ENCODE assay signal across 13 mouse cellular contexts in genomic region chr3:121417379-121418250, GRCm38 (mm10). TPM values are rescaled to one million over a fixed set of nuclear protein-coding genes. Genes with fewer than 3 reads are reported as not detected.
DNase-seq lines count a peak whose midpoint lies in the region; ATAC-seq and TF ChIP-seq lines count a peak whose summit lies in the region.
"Had no signal": no experiment of that assay in that cellular context is flagged by ENCODE, and none has a peak within 500 bp of the region (broad histone marks: within the 10 kb centered on the region; RNA-seq: fewer than 3 reads in every experiment).

No protein-coding gene starts in this region.

- H3K9ac ChIP-seq in heart, embryonic 12.5 days: no peak overlapping the region
- H3K9ac ChIP-seq in kidney, postnatal 0 days (ENCODE audit: low read depth, low read length): no peak overlapping the region
- no peak overlapping the region; the same call in 1 of the 2 replicates for H3K9ac ChIP-seq in ES-E14 (ENCODE audit: insufficient read depth, low read depth, low read length, poor library complexity, severe bottlenecking)
- no peak overlapping the region for H3K9ac ChIP-seq in embryonic facial prominence, embryonic 12.5 days
- H3K9ac ChIP-seq: lung, embryonic 15.5 days; stomach, embryonic 15.5 days had no signal

- 55% methylated on average over 14 of the region's 14 CpGs for WGBS in heart, embryonic 12.5 days
- WGBS in kidney, postnatal 0 days: 67% methylated on average over 14 of the region's 14 CpGs
- WGBS in embryonic facial prominence, embryonic 12.5 days: 57% methylated on average over 14 of the region's 14 CpGs

- no peaks in the 10 kb centered on the region for H3K27me3 ChIP-seq in heart, embryonic 12.5 days (replicated peaks)
- H3K27me3 ChIP-seq in kidney, postnatal 0 days (ENCODE audit: insufficient read depth, low read length): no peaks in the 10 kb centered on the region
- H3K27me3 ChIP-seq in embryonic facial prominence, embryonic 12.5 days: no peaks in the 10 kb centered on the region
- H3K27me3 ChIP-seq: lung, embryonic 15.5 days; stomach, embryonic 15.5 days had no signal

- intact Hi-C loops in heart, postnatal 10 days (cut with DNase I): no loop called here

- H3K9me3 ChIP-seq in heart, embryonic 12.5 days (replicated peaks): no peaks in the 10 kb centered on the region
- no peaks in the 10 kb centered on the region for H3K9me3 ChIP-seq in kidney, postnatal 0 days (replicated peaks; ENCODE audit: low read length)
- no peaks in the 10 kb centered on the region for H3K9me3 ChIP-seq in ES-E14 (ENCODE audit: control insufficient read depth, insufficient read depth, low read depth, low read length)
- no peaks in the 10 kb centered on the region for H3K9me3 ChIP-seq in embryonic facial prominence, embryonic 12.5 days
- H3K9me3 ChIP-seq: lung, embryonic 15.5 days; stomach, embryonic 15.5 days had no signal

- DNase-seq in heart, postnatal 10 days: no peak
- no peak for DNase-seq in kidney, postnatal 0 days (ENCODE audit: low spot score)
- no peak for DNase-seq in kidney, adult 9 months
- no peak for DNase-seq in ES-E14 (ENCODE audit: low read depth, low spot score)
- no peak for DNase-seq in adrenal gland, adult 18-20 months (ENCODE audit: low spot score in 2 of 2)
- DNase-seq: cerebellum, adult 9-11 months; right cerebral cortex, postnatal 25 days; thymus, postnatal 4 days had no signal

- H3K27ac ChIP-seq in heart, embryonic 12.5 days (ENCODE audit: poor library complexity, severe bottlenecking): peak overlapping the region; percentile 66; the same call in 1 of the 2 replicates
- H3K27ac ChIP-seq in kidney, postnatal 0 days: no peak overlapping the region
- peak overlapping the region; percentile 57; the same call in 1 of the 2 replicates for H3K27ac ChIP-seq in ES-E14 (ENCODE audit: insufficient read depth, low read depth, low read length, poor library complexity, severe bottlenecking)
- 0 out of 2 replicates have a peak overlapping the region, but pooled peaks have one; percentile 7 for H3K27ac ChIP-seq in embryonic facial prominence, embryonic 12.5 days
- H3K27ac ChIP-seq: lung, embryonic 15.5 days; stomach, embryonic 15.5 days had no signal

- in situ Hi-C loops in ES-E14 (cut with MboI; ENCODE audit: low sequenced_read_pairs in 2 of 2, unreplicated experiment in 2 of 2): no loop called here

- no peak overlapping the region for H3K4me3 ChIP-seq in heart, embryonic 12.5 days
- no peak overlapping the region for H3K4me3 ChIP-seq in kidney, postnatal 0 days (replicated peaks; ENCODE audit: low read depth, low read length)
- no peak overlapping the region for H3K4me3 ChIP-seq in ES-E14 (ENCODE audit: insufficient read depth in 1 of 2, low read depth in 1 of 2, low read length in 2 of 2, poor library complexity in 1 of 2, severe bottlenecking in 1 of 2)
- H3K4me3 ChIP-seq in embryonic facial prominence, embryonic 12.5 days: no peak overlapping the region
- H3K4me3 ChIP-seq: lung, embryonic 15.5 days; stomach, embryonic 15.5 days had no signal

- no peaks in the 10 kb centered on the region for H3K36me3 ChIP-seq in heart, embryonic 12.5 days
- H3K36me3 ChIP-seq in kidney, postnatal 0 days (ENCODE audit: insufficient read depth, low read length): no peaks in the 10 kb centered on the region
- H3K36me3 ChIP-seq in ES-E14 (ENCODE audit: control insufficient read depth, insufficient read depth, low read length, poor library complexity, severe bottlenecking): no peaks in the 10 kb centered on the region
- no peaks in the 10 kb centered on the region for H3K36me3 ChIP-seq in embryonic facial prominence, embryonic 12.5 days
- H3K36me3 ChIP-seq: lung, embryonic 15.5 days; stomach, embryonic 15.5 days had no signal

- TF ChIP-seq CTCF in kidney, postnatal 0 days (IDR thresholded peaks at IDR 0.05; ENCODE audit: low read depth): no peak

- no peak overlapping the region for H3K4me2 ChIP-seq in heart, embryonic 12.5 days
- no peak overlapping the region for H3K4me2 ChIP-seq in kidney, postnatal 0 days (ENCODE audit: low read length)
- no peak overlapping the region for H3K4me2 ChIP-seq in embryonic facial prominence, embryonic 12.5 days (replicated peaks)
- H3K4me2 ChIP-seq: lung, embryonic 15.5 days; stomach, embryonic 15.5 days had no signal

- no peak for ATAC-seq in heart, embryonic 12.5 days (ENCODE audit: insufficient number of reproducible peaks, low FRiP score)
- 0 out of 2 replicates have a peak, but pooled peaks have one; percentile 21 for ATAC-seq in kidney, postnatal 0 days (replicated peaks; ENCODE audit: low FRiP score, low read depth)
- peak; percentile 54; the same call in 1 of the 2 replicates for ATAC-seq in embryonic facial prominence, embryonic 12.5 days (ENCODE audit: insufficient number of reproducible peaks, insufficient read depth, low FRiP score, low TSS enrichment)
- ATAC-seq: activated CD4-positive, CD25-positive, alpha-beta regulatory T cell, adult 4 months had no signal

- peaks cover 20% of the 10 kb centered on the region for H3K4me1 ChIP-seq in heart, embryonic 12.5 days (replicated peaks)
- H3K4me1 ChIP-seq in kidney, postnatal 0 days (replicated peaks; ENCODE audit: insufficient read depth, low read length): no peaks in the 10 kb centered on the region
- H3K4me1 ChIP-seq in ES-E14 (ENCODE audit: control insufficient read depth in 2 of 2, insufficient read depth in 2 of 2, low read length in 2 of 2, poor library complexity in 1 of 2): peaks cover 4 to 15% of the 10 kb centered on the region in 2 experiments; a peak in 2 of 4 replicates
- 0 out of 2 replicates have a peak, but pooled peaks cover 5% of the 10 kb centered on the region for H3K4me1 ChIP-seq in embryonic facial prominence, embryonic 12.5 days

TF ChIP-seq in ES-E14, 5 proteins besides CTCF, POLR2A, EP300 and RAD21:
- TF ChIP-seq CHD2 (IDR thresholded peaks at IDR 0.05; ENCODE audit: low read depth, low read length): no peak
- TF ChIP-seq MAFK (IDR thresholded peaks at IDR 0.05; ENCODE audit: insufficient read depth, low read depth, low read length): peak; percentile 63; the same call in 1 of the 2 replicates

RNA-seq across cellular contexts. Expression of gene Cnn3, which starts 8.7 kb away (rescaled TPM):
- polyA plus RNA-seq in heart, embryonic 12.5 days (2016; fragmentation: Nextera tagmentation; extraction: Ambion mirVana): 455 and 460 TPM in 2 replicates
- 100 to 1,000 TPM; 115 to 117 TPM for total RNA-seq in heart, postnatal 10 days (2021)
- 444 and 480 TPM in 2 replicates for polyA plus RNA-seq in kidney, postnatal 0 days (2015; fragmentation: Nextera tagmentation; extraction: Ambion mirVana)
- 140 and 241 TPM in 2 replicates for total RNA-seq in ES-E14 (2012; rRNA removed)
- polyA plus RNA-seq in embryonic facial prominence, embryonic 12.5 days (2016; fragmentation: Nextera tagmentation; extraction: Ambion mirVana): 896 and 941 TPM in 2 replicates
- total RNA-seq in adrenal gland, adult 18-20 months (2021): 100 to 1,000 TPM; 349 to 353 TPM
